Mouse (Mus musculus) adrenal gland, adult (tissue): ENCODE measurements around the gene Fam107a.

ENCODE experiments used
- DNase-seq, 2 experiments: peaks; one replicate each; pipeline ENCODE4 v3.0.0; 2022 to 2023; ENCODE audit warnings: low spot score in 1 of 2; ENCODE audit not compliant: inconsistent age in 2 of 2

Fam107a gene

DNA sequence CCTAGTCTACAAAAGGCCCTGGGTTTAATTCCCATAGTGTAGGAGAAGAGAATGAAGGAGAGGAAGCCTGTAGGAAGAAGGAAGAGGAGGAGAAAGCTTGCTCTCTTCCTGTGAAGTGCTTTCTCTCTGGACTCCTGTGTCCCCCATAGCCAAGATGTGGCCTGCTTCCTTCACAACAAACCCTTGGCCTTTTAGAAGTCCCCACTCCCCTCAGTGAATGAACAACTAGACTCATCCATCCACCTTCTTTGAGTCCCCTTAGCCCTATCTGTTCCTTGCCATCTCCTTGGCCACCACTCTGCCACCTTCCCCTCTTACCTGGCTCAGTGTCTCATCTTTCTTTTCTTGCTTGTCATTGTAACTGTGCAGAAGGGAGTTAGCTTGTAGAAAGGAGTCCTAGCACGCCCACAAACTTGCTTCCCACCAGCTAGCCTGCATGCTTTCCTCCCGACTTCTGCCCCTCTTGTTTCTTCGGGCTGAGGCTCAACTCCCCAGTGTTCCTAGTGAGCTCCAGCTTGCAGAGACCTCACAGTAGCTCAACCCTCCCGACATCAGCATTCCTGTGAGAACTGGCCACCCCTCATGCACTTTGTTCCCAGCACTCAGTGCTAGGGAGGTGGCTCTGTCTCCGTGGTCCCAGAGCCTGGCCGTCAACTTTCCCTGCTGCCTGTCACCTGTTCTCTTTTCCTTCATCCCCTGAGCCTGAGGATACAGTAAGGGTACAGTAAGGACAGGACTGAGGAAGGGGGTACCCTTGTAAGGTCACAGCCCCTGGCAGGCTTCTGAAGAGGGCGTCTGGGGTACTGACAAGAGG is 60.1 kb downstream of the Fam107a start:
- DNase-seq, result no peak

DNA sequence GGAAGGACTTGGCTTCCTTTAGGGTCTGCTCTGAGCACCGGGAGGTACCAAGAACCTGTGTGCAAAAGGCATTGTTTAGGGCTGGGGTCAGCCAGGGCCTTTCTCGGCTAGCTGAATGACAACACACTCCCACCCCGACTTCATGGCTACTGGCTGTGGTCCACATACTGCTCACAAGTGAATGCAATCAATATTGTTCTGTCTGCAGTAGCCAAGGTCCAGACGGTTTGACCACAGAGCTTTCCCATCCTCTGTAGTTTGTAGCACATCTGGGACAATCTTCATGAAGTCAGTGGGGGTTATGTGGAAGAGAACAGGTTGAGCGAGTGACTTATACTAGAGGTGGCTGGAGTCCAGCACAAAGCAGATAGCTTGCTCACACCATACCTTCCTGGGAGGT is 60.9 kb downstream of the Fam107a start:
- DNase-seq, result no peak

DNA sequence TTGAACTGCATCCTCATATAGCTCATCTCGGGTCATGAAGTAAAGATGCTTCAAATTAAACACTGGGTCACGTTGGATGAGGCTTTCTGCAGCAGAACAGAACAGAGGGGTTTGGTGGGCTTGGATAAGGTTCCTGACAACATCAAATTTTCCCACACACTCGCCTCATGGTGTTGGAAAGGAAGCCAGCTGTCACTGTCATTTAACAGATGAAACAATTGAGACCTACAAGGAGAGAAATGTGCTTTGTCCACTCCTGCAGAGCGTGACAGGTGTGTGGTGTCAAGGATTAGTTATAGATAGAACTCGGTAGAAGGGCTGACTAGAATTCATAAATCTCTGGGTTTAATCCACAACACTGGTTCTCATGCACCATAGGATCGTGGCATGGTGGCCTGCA is 61.8 kb downstream of the Fam107a start:
- DNase-seq, result no peak

DNA sequence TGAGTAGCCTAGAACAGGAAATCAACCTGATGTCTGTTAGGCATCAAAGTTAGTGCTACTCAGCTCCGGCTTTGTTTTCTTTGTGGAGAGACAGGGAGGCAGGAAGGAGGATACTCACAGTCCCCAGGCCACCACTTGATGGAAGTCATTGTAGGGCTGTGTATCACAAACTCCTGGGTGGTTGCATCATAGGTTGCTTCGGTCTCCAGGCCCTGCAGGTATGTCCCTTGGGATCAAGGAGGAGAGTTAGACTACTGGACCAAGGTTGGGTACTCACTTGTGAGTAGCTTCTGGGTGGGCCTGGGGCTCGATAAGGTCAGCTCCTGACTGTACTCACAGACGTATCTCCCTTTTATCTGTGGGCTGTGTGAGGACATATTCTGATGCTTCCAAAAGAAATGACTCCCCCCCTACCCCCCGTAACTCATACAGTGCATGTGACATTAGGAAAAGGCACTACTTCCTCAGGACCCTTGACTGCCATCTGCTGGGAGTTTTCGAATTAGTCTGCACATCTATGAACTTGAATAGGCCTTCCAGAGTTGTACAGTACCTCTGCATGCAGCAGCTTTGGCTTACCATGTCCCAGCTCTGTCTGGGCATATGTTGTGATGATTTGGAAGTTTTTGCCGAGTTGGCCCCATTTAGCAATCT is 62.6 kb downstream of the Fam107a start:
- DNase-seq, result peak; percentile 60 to 82

DNA sequence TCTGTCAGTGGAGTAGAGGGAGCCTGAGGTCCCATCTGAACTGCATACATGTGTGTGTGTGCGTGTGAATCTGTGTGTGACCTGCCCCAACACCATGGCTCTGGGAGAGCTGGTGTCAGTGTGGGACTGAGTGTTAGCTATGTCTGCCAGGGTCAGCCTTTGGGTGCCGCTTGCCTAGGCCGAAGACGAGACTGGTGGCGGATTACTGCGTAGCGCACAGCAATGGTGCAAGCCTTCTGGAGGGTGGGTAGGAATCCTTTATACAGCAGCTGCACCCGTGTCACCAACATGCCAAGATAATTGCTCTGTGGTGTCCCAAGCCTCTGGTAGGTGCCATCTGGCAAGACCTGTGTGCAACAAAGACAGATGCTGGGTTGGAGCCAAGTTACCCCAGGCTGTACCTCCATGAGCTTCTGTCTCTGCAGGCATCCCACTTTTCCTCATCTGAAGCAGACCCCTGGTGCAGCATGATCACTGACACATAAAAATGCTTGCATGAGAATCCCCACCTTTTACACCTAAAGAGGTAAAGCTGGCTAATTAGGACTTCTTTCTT is 66.4 kb downstream of the Fam107a start:
- no peak for DNase-seq

DNA sequence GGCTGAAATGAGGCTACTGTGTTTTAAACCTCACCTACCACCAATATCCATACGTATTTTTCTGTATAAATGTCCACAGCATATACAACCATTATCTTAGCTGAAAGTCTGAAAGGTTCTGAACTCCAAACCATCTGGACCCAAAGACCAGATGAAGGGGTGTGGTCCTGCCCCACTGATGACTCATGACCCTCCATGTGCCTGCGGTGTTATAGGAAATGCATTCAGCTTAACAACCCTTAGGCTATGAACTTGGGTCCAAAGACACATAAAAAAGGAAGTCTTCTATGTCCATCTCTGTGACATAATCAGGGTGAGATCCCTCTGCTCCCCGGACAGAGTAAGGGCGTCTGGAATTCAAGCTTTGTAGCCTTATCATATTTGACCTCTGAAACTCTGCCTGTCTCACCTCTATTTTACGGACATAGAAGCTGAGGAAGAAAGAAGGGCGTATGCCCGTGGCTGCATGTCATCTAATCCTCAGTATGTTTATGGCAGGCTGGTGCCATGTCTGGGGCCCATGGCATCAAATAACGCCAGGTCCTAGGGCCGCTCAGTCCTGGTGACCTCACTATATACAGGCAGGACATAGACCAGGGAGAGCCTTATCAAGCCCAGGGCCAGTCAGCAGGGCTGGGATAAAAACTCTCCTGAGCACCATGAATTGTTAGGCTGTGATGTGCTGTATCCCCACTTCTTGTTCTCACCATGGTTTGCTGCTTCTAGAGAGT is 67.5 kb downstream of the Fam107a start:
- no peak for DNase-seq

DNA sequence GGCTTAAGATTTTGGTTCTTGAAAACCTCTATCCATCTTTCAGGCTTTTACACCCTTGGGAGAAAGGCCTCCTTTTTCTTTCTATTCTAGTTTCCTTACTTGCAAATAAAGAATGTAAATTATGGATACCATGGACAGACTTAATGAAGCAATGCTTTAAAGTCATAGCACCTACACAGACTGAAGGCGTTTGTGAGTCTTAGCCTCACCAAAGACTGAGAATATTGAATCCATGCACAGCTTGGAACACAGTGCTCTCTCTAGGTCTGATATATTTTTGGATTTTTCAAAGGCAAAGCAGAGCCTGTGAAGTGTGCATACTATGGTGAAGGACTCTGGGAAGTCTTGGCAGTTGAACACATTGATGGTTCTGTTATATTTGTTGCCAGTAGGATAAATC is 68.6 kb downstream of the Fam107a start:
- no peak for DNase-seq

DNA sequence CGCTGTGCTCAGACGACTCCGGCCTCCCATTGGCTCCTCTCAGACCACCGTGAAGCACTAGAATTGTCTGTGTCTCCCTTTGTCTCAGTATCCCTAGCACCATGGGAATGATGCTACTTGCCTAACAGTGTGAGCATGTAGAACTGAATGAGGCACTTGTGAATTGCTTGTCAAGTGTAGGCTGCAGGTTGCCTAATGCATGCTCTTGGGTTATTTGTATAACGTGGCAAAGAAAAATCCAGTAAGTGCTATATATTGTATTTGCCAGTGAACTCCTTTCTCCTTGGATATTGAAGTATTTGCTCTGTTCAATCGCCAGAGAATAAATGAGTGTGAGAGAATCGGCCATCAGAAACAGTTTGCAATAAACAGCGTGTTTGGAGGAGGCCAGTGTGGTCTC is 70.9 kb downstream of the Fam107a start:
- no peak for DNase-seq
